ENCODE assay signal across 13 mouse cellular contexts in genomic region chr12:77211695-77212208, GRCm38 (mm10).
"Had no signal": no experiment of that assay in that cellular context is flagged by ENCODE, and none has a peak within 500 bp of the region (broad histone marks: within the 10 kb centered on the region; RNA-seq: fewer than 3 reads in every experiment).

No protein-coding gene starts in this region.

- DNase-seq: kidney, adult 2 months; kidney, postnatal 25 days; layer of hippocampus, postnatal 36 days; lung, adult 18-20 months; midbrain, embryonic 14.5 days; right cerebral cortex, postnatal 14 days; thymus, postnatal 36 days had no signal

- H3K27ac ChIP-seq: kidney, embryonic 15.5 days; limb, embryonic 15.5 days; liver, embryonic 14.5 days; midbrain, embryonic 10.5 days; neural tube, embryonic 12.5 days; stomach, embryonic 15.5 days had no signal

- H3K36me3 ChIP-seq: kidney, embryonic 15.5 days; limb, embryonic 15.5 days; midbrain, embryonic 10.5 days; neural tube, embryonic 12.5 days; stomach, embryonic 15.5 days had no signal

- H3K9me3 ChIP-seq: kidney, embryonic 15.5 days; limb, embryonic 15.5 days; midbrain, embryonic 10.5 days; neural tube, embryonic 12.5 days; stomach, embryonic 15.5 days had no signal

- H3K4me3 ChIP-seq: kidney, embryonic 15.5 days; limb, embryonic 15.5 days; midbrain, embryonic 10.5 days; neural tube, embryonic 12.5 days; stomach, embryonic 15.5 days had no signal

- H3K27me3 ChIP-seq: kidney, embryonic 15.5 days; limb, embryonic 15.5 days; neural tube, embryonic 12.5 days; stomach, embryonic 15.5 days had no signal

- H3K4me1 ChIP-seq: kidney, embryonic 15.5 days; limb, embryonic 15.5 days; midbrain, embryonic 10.5 days; neural tube, embryonic 12.5 days; stomach, embryonic 15.5 days had no signal
